Mouse (Mus musculus): ENCODE data around the gene Lgr4.

- TF ChIP-seq CTCF (IDR thresholded peaks at IDR 0.05; ENCODE audit: low read depth, low read length): no peak
- no peak for TF ChIP-seq GATA1 (IDR thresholded peaks at IDR 0.05; ENCODE audit: borderline replicate concordance, low read length)
- TF ChIP-seq GATA2 (IDR thresholded peaks at IDR 0.05; ENCODE audit: borderline replicate concordance, low read depth, low read length): no peak
- TF ChIP-seq POLR2AphosphoS5 (IDR thresholded peaks at IDR 0.05; ENCODE audit: insufficient replicate concordance, low read depth, low read length): no peak
- TF ChIP-seq TAL1 (conservative IDR thresholded peaks at IDR 0.05; ENCODE audit: low read depth, low read length): no peak
Measured at GRCm38 (mm10) chr2:110037221-110037620, 119.8 kb downstream of the Lgr4 start.
